Mouse (Mus musculus): ENCODE measurements around the gene Svs5.
A peak's percentile ranks its signal among the peaks of the same experiment; 100 is the strongest.

DNA sequence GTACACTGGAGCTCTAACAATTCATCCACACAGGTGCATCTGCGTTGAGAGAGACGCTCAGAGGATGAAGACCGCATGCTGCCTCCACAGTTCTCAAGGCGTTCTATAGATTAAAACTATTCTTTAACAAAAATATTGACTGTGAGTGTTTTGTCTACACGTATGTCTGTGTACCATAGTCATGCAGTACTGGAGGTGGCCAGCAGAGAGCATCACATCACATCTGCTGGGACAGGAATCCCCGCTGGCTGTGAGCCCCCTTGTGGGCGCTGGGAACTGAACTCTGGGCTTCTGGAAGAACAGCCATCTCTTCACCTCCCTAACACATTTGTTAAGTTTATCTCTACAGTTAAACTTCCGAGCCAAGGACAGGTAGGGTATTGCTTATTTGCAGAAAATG lies 49.2 kb downstream of the Svs5 start:
- TF ChIP-seq ZNF384 (IDR thresholded peaks at IDR 0.05; ENCODE audit: low read depth, low read length) (0 out of 2 replicates have a peak, but pooled peaks have one; percentile 32), CHD2 (IDR thresholded peaks at IDR 0.05; ENCODE audit: low read depth, low read length) (no peak)

Data from ES-E14 (cell line).